Mouse (Mus musculus) olfactory bulb, adult 2 months (tissue): ENCODE measurements around the gene Tenm3.

ENCODE experiments used
- CTCF ChIP-seq: fragments of 200-500 bp; IDR thresholded peaks from 2 replicates; pipeline ENCODE4 v1.5.1; 2012; ENCODE audit warnings: low read depth, mild to moderate bottlenecking, low read length, moderate library complexity; ENCODE audit not compliant: insufficient read depth
- POLR2A ChIP-seq: fragments of 200-500 bp; IDR thresholded peaks from 2 replicates; pipeline ENCODE4 v1.6.1; 2012; ENCODE audit warnings: mild to moderate bottlenecking, low read depth, low read length, moderate library complexity; ENCODE audit not compliant: insufficient read depth

DNA sequence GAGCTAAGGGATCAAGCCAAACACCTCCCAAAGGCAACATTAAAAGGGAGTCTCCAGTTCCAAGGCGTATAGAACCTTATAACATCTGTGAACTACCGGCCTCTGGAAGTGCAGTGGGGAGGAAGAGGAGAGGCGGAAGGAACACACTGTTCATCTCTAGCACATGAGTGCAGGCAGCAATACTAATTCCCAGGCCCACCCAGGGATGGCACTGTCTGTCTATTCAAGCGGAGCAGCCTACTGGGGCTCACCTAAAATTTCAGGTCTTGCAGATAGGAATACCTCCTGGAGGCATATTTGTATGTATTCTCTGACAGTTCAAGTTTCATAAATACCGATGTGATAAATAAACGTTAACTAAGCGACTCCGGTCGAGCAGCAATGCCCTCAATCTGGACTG is 283.5 kb downstream of the Tenm3 start:
- TF ChIP-seq POLR2A (no peak), CTCF (no peak)
